Mouse (Mus musculus) embryo, embryonic 11 days (tissue): ENCODE results near the gene Pacs2.
A peak's percentile ranks its signal among the peaks of the same experiment; 100 is the strongest.

ENCODE experiments used
- DNase-seq: peaks from one replicate; pipeline ENCODE4 v3.0.0-alpha.2; 2015

The Pacs2 gene

DNA sequence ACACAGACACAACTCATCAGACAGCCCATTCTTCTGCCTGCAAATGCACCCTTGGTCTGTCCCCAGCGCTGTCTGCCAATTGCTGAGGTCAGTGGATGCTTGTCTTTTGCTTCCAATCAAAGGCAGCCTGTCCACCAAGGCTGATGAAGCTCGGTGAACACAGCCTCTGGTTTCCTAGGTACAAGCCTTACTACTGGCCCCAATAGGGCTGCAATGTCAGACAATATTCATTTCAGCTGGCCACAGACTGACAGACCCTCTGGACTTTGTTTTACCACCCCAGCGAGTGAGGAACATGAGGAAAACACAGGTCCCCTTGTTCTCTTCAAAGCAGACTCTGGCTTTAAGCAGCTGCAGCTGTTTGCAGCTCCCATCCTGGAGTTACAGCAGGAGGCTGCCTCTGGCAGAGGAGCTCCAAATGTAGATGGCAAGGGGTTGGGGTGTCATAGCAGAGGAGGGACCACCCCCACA is 1.3 kb upstream of the Pacs2 start:
- peak; percentile 34 for DNase-seq

DNA sequence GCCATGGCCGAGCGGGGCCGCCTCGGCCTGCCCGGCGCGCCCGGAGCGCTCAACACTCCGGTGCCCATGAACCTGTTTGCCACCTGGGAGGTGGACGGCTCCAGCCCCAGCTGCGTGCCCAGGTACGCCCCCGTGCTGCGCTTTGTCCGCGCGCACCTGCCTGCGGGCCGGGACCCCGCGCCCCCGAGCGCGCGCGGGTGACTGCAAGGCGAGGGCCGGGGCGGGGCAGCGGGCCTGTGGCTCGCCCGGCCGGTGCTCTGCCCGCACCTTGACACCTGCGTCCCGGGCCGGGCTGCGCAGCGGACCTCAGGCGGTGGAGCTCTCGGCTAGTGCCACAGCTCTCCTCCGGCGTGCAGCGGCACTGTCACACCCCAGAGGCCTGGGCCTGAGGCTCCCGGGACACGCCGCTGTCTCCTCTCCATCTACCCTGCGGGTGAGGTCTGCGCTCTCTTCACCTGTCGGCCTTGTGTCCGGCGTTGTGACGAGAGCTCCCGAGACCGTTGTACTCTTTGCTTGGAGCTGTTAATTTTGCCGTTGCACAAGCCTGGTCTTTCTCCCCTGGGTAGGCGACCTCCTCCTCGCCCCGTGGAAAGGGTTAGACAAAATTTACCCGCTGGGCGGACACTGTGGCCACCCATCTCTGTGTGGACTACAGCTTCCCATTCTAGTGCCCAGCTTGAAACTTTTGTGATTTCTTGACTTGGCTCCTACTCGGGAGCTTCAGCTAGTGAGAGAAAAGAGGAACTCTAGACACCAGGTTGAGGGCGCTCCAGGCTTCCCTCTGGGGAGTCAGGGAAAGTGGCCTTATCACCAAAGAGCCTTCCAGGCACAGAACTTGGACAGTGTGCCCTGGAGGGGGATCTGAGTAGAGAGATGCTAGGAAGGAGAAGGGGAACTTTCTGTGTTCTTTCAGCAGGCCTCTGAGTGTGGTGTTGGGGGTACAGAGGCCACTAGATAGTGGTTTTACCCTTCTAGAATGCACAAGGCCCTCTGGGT is 551 bp downstream of the Pacs2 start:
- DNase-seq: peak; percentile 68

DNA sequence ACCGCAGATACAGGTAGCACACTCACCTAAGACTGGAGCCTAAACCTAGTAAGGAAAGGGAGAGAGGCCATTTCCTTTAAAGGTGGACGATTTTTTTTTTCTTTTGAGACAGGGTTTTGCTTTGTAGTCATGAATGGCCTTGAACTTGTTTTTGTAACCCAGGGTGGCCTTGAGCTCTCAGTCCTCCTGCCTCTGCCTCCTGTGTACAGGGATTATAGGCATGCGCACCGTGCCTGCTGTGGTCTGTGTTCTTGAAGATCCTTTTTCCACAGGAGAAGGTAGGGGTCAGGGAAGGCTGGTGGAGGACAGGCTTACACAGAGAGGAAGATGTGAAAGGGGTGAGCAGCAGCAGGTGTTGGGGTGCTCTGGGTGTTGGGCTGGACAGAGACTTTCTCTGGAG is 1.6 kb downstream of the Pacs2 start:
- DNase-seq: no peak

DNA sequence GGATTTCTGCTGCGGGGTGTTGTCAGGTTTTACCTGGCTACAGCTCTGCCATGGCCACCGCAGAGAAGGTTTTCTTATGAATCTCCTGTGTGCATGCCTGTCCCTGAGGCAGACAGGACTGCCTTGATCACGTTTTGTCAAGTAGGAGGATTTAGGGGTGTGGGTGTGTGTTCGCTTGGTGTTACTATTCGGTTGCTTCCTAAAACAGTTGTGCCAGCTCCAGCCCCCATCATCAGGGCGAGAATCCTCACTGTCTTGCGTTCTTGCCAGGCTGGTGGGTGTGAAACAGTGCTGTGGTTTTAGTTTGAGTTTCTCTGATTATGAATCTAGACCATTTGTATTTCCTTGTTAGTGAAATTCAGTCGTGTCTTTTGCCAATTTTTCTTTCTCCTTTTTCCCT is 2.7 kb downstream of the Pacs2 start:
- no peak for DNase-seq

DNA sequence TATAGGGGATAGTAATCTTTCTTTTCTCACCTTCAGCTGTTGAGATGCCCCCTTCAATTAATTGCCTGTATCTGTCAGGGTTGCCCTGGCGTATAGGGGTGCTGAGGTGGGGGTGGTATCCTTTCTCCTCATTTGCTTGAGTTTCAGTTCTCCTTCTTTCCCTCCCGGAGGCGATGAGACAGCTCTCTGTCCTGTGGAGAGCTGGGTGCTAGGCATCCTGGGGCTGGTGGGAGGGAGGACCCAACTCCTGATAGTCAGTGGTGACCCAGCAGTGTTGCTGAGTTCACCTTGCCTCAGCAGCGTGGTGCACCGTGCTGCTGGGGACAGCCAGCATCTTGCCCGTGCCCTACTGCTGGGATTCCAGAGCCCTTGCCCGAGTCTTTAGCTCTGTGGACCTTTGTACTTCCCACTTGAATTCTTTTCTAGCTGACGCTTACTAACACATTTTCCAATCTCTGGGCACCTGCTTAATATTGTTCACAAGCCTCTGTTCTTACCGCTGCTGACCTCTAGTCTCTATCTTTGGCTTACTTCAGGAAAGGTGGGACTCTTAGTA is 3.2 kb downstream of the Pacs2 start:
- no peak for DNase-seq

DNA sequence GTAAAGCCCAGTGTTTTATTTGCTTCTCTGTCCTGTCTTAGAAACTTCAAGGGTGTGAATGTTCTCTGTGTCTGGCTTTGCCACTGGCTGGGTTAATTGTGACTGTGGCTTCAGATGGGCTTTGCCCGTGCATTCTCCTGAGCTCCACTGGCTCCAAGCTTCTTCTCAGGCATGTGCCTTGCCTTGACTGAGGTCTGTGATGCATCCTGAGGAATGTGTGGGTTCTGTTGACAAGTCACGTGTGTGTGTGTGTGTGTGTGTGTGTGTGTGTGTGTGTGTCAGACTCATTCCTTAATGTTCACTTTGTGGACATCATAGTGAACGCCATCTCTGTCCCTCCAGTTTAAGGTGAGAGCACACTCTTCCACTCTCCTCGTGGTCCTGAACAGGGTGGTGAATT is 4.5 kb downstream of the Pacs2 start:
- no peak for DNase-seq

DNA sequence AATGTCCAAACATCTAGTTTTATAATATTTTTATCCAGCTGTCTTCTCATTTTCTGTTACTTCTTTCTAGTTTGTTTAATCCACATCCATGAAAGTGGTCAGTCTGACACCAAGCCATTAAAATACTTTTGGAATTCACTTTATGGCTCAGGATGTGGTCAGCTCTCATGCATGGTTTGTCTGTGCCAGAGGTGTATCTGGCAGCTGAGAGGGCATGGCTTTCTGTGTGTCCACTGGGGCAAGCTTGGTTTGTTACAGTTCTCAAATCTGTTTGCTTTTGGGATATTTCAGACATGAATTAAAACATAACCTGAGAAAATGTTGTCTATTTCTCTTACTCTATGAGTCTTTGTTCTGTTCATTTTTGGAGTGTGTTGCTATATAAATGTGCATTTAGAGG is 7.2 kb downstream of the Pacs2 start:
- DNase-seq: no peak

DNA sequence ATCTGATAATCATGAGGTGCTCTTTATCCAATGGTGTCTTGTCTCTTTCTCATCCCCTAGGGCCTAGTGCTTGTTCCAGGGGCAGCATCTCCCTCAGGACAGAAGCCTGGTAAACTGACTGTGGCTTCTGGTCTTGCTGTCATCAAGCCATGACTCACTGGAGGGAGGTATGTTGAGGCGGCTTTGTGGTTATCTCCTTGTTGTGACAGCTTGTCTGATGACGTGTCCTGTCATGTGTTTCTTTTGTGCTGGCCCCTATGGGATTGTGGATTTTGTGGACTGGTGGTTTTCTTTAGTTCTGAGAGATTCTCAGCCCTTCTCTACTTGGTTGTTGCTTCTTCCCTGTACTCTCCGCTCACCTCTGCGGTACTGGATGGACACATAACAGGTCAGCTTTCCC is 8.8 kb downstream of the Pacs2 start:
- DNase-seq: no peak

DNA sequence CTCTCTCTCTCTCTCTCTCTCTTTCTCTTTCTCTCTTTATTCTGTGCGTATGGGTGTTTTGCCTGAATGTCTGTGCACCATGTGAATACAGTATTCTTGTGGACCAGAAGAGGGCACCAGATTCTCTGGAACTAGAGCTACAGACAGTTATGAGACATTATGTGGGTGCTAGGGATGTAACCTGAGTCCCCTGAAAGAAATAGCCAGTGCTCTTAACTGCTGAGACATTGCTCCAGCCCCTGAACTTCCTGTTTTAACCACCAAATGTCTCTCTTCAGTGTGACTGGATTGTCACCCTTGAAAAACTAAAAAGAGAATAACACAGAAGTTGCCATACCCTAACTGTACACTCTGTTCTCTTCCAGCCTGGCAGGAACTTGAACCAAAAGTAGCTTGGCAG is 12.2 kb downstream of the Pacs2 start:
- DNase-seq: no peak

DNA sequence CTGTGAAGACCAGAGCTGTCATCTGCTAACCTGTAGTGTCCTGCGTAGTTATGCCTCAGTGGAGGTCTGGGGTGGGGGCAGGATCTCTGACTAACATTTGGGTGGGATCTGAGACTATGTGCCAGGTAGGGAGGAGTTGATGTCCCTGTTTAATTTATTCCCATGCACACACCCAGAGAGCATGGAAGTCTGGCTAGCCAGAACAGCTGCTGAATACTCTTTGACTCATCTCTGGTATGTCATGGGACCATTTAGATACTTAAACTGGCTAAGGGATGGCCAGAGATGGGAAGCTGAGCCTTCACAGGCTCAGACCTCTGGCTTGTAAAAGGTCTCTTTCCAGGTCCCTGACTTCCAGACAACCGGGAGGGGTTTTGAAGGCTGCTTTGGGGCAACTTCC is 13.2 kb downstream of the Pacs2 start:
- DNase-seq: no peak

DNA sequence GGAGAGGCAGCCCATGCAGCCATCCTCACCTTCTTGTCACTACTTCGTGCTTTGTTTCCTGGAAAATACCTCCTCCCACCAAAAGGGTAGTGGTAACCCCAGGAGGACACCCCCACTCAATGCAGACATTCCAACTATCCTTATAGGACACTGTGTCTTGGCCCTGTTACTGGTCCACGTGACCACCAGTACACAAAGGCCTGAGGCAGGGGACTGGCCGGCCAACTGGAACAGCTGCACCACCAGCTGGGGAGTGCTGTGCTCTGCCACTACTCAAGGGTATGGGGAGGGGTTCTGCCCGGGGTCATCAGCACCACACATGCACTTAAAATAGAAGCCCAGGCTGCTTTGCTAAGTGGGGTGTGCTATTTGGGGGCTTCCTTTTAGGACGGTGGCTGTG is 13.8 kb downstream of the Pacs2 start:
- DNase-seq: peak; percentile 44

DNA sequence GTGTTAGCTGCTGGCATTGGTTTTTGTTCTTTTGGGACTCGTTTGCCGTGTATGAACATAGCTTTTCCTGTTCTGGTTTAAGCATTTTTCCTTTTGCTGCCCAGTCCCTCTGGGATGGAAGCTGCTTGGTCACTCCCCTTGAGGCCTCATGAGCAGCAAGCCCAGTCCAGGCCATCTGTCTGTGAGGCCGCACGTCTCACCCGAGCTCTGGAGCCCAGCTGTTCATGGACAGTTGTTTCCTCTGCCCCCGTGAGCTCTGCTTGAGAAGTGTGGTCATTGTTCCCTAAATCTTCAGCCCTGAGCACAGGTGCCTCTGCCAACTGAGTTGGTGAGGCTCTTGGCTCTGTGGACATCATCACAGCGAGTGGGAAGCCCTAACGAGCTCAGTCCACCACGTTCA is 14.6 kb downstream of the Pacs2 start:
- peak; percentile 19 for DNase-seq

DNA sequence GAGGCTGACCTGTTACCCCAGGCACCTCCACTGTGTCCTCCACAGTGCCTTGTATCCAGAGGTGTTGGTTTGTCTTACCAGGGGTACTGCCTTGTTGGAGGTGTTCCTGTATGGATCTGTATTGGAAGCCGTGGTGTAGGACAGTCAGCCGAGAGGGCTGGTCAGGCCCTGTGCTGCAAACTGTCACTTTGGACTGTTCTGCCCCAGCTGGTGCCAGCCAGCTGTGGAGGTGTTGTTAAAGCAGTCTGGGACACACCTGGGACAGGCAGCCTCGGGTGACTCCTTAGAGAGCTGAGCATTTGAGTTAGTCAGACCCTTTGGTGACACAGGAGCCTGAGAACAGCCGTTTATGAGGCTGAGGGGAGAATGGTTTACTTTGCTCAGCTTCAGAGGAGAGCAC is 15.7 kb downstream of the Pacs2 start:
- DNase-seq: no peak

DNA sequence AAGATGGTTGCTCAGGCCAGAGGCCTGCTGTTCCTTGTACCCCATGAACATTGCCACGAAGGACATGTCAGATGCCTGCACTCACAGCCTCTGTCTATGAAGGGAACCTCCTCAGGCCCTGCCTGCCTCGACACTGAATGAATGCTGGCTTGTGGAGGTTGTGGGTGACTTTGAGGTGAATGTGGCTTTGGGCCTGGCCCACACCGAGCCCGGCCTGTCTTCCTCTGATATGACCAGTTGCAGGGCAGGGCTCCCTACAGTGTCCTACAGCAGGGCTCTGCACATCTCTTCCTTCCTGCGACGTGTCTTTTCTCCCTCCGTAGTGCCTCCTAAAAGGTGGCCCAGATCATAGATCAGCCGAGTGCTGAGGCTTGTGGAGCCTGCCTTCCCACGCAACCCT is 16.7 kb downstream of the Pacs2 start:
- DNase-seq: no peak

DNA sequence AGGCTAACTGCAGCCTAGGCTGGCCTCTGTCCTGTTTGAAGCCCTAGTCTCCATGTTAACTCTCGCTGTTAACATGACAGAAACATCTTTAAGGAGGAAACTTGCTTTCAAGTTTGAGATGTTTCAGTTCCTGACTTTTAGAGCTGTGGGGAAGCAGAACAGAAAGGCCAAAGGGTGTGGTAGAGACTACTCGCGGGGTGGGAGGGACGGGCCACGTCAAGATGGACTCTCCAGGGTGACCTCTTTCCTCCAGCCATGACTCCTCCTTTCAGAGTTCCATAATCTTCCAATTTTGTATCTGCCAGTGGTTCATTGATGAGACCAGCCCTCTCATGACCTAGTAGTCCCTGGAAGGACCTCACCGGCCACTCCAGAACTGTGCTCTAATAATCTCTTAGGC is 17.1 kb downstream of the Pacs2 start:
- DNase-seq: no peak

DNA sequence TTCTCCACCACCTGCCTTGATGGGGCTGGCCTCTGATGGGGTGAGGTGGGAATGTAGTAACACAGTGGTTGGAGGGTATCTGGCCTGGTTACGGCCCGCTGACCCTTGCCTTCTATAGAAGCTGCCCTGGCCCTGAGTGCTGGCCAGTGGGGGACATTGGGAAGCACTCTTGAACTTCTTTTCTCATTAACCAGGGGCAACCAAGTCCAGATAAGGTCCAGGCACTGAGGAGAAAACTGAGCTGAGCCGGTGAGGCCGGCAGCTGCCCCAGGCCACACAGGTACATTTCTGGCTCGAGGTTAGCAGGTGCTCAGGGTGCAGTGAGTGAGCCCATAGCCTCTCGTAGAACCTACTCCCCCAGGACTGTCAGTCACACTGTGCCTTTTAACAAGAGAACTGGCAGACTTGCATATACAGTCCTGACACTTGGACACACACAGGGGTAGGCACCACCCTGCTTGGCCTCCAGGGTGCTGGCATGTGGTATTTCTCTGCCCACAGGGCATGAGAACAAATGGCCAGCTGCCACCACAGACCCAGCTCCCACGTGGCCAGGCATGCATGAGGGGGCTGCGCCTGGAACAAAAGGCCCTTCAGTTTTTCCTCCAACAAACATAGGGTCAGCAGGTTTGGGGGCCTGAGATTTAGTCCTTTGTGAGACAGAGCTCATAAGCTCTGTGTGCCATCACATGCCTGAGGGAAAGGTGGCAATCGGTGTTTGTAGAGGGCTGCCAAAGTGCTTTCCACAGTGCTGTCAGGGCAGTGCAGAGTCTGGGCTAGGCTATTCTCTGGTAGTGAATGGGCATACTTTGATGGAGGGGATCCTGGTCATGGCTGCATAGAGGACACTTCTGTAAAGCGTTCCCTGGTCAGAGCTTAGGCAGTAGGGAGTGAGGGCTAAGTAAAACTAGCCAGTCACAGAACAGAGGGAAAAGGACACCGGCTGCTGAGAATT is 18.3 kb downstream of the Pacs2 start:
- peak; percentile 7 for DNase-seq

DNA sequence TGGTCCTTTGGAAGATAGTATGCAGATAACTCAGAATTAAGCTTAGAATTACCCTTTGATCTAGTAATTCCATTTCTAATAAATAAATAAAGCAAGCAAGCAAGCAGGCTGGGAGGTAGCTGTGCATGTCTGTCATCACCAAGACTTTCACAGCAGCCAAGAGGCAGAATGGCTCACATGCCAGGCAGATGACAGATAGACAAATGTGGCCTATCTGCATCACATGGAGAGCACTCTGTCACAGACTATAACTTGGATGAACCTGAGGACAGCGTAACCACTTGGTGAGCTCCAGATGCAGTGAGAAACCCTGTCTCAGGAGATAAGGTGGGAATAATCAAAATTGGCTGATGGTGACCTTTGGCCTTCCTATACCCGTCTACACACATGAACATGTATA is 20.8 kb downstream of the Pacs2 start:
- DNase-seq: no peak

DNA sequence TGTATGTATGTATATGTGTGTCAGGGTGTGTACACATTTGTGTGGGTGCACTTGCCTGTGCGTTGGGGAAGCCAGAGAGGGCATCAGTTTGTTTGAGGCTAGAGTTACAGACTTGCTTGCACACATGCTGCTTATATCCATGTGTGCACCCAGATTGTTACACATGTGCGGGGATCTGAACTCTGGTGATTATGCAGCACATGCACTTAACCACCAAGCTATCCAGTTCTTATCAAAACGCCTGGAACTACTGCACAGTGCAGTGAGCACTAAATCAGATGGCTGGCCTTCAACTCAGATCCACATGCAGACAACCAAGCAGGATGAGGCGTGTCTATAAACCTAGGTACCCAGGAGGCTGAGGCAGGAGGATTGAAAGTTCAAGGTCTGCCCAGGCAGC is 22.7 kb downstream of the Pacs2 start:
- DNase-seq: no peak

DNA sequence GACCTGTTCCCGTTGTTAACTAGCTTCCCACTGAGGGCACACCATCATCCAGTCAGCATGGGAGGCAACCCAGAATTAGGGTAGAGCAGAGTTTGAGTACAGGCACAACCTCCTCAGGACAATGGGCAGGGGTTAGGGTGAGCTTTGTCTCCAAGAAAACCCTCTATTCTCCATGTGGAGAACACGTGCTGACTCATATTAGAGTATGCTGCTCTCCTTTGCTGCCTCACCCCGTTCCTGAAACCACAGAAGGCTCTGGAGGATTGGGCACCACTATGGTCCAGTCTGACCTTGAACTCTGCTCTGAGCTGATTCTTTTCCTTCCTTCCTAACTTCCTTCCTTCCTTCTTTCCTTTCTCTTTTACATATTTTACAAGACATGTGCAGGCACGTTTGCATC is 24.1 kb downstream of the Pacs2 start:
- DNase-seq: no peak

DNA sequence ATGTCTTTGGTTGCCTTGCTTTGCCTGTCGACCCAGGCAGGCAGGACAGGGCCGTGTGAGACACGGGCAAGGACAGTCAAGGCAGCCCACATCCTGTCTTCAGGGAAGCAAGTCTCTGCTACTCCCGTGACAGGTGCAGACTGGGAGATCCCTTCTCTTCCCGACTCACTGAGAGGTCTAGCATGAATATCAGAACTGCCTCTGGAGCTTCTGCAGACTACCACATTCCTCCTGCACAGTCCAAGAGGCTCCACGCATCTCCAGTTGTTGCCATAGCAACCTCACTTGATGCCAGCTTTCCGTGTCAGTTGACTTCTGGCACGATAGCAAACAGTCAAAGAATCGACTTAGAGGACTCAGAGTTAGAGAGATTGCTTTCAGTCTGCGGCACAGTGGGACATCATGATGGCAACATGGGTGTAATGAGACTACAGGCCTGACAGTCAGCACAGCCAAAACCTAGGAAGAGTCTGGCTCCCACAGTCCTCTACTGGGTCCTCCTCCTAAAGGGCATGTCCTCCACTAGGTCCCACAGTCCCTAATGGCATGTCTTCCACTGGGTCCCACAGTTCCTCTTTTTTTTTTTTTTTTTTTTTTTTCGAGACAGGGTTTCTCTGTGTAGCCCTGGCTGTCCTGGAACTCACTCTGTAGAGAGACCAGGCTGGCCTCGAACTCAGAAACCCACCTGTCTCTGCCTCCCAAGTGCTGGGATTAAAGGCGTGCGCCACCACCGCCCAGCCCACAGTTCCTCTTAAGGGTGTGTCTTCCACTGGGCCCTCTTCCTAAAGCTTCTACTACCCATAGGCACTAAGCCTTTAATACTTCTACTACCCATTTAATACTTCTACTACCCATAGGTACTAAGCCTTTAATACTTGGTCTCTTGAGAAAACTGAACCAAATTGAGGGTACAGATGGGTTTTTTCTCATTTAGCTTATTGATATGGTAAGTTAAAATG is 27.5 kb downstream of the Pacs2 start:
- peak; percentile 24 for DNase-seq

DNA sequence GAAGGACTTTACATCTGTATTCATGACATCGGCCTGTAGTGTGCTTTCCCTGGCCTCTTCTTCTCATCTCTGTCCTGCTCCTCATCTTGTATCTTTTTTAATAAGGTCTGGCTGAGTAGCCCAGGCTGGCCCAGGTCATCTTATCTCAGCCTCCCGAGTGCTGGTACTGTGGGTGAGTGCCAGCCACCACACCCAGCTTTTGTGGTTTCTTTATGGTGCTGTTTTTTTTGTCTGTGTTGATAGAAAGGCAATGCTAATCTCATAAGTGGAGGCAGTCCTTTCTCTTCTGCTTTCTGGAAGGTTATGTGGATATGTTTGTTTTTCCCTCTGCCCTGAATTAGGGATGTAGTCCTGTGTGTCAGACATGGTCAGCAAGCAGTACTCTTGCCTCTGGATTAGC is 28.2 kb downstream of the Pacs2 start:
- DNase-seq: no peak
